Mouse (Mus musculus) E14TG2a.4 (cell line): ENCODE measurements around the gene Tram2.

Experiments used
- CTCF ChIP-seq: conservative IDR thresholded peaks from 2 replicates; pipeline ENCODE4 v1.5.1; 2014; ENCODE audit warnings: low read length
- NANOG ChIP-seq: IDR thresholded peaks from 2 replicates; pipeline ENCODE4 v1.6.1; 2014; ENCODE audit warnings: borderline replicate concordance, low read length, mixed read lengths
- POU5F1 ChIP-seq: IDR thresholded peaks from 2 replicates; pipeline ENCODE4 v1.6.1; 2014; ENCODE audit warnings: low read length, borderline replicate concordance

GRCm38 (mm10) chr1:20995331-20995986 is 83.6 kb downstream of the Tram2 start:
- no peak for TF ChIP-seq CTCF
- TF ChIP-seq NANOG = no peak
- TF ChIP-seq POU5F1 = no peak
